In genomic region chr5:139510682-139511366, GRCm38 (mm10) we compare ENCODE assay signal across 10 mouse cellular contexts. TPM values are rescaled to one million over a fixed set of nuclear protein-coding genes. Genes with fewer than 3 reads are reported as not detected.
DNase-seq lines count a peak whose midpoint lies in the region; ATAC-seq lines count a peak whose summit lies in the region.
"Had no signal": no experiment of that assay in that cellular context is flagged by ENCODE, and none has a peak within 500 bp of the region (broad histone marks: within the 10 kb centered on the region; RNA-seq: fewer than 3 reads in every experiment).

No protein-coding gene starts in this region.

- no peak for ATAC-seq in neural tube, embryonic 15.5 days (ENCODE audit: low FRiP score)
- ATAC-seq in frontal cortex, adult (ENCODE audit: low TSS enrichment), result no peak

- no peak overlapping the region for H3K27ac ChIP-seq in neural tube, embryonic 15.5 days (replicated peaks)
- H3K27ac ChIP-seq: embryonic facial prominence, embryonic 12.5 days; limb, embryonic 12.5 days had no signal

- peaks cover 49% of the 10 kb centered on the region for H3K27me3 ChIP-seq in neural tube, embryonic 15.5 days (replicated peaks)

- H3K9me3 ChIP-seq in neural tube, embryonic 15.5 days (replicated peaks), result no peaks in the 10 kb centered on the region
- H3K9me3 ChIP-seq: embryonic facial prominence, embryonic 12.5 days had no signal

- H3K4me3 ChIP-seq in neural tube, embryonic 15.5 days (replicated peaks), result no peak overlapping the region
- H3K4me3 ChIP-seq: embryonic facial prominence, embryonic 12.5 days; limb, embryonic 12.5 days had no signal

- no peaks in the 10 kb centered on the region for H3K36me3 ChIP-seq in neural tube, embryonic 15.5 days
- H3K36me3 ChIP-seq: embryonic facial prominence, embryonic 12.5 days; limb, embryonic 12.5 days had no signal

- DNase-seq in adrenal gland, postnatal 25 days, result peak; percentile 8
- no peak for DNase-seq in adrenal gland, adult 18-20 months (ENCODE audit: low spot score in 2 of 2)
- DNase-seq in neural tube, embryonic 10.5 days (ENCODE audit: extremely low spot score, low spot score), result no peak
- peak; percentile 29 to 69 for DNase-seq in kidney, postnatal 36 days
- peak; percentile 47 for DNase-seq in thymus, postnatal 14 days
- DNase-seq in right cerebral cortex, postnatal 4 days, result no peak

- WGBS in neural tube, embryonic 15.5 days, result 13% methylated on average over 17 of the region's 17 CpGs

- no peak overlapping the region for H3K9ac ChIP-seq in neural tube, embryonic 15.5 days (replicated peaks)
- H3K9ac ChIP-seq: embryonic facial prominence, embryonic 12.5 days; limb, embryonic 12.5 days had no signal

- no peaks in the 10 kb centered on the region for H3K4me1 ChIP-seq in neural tube, embryonic 15.5 days
- H3K4me1 ChIP-seq: embryonic facial prominence, embryonic 12.5 days had no signal

- H3K4me2 ChIP-seq in neural tube, embryonic 15.5 days, result 0 out of 2 replicates have a peak overlapping the region, but pooled peaks have one; percentile 17
- H3K4me2 ChIP-seq: embryonic facial prominence, embryonic 12.5 days; limb, embryonic 12.5 days had no signal

RNA-seq across cellular contexts. Expression of gene Zfand2a, which starts 26.5 kb away (rescaled TPM):
- total RNA-seq in adrenal gland, postnatal 25 days (2021), result 22.5 and 31.2 TPM in 2 replicates
- 10 to 100 TPM; 36.4 to 38.9 TPM for total RNA-seq in adrenal gland, adult 18-20 months (2021)
- polyA plus RNA-seq in neural tube, embryonic 15.5 days (2015; fragmentation: Nextera tagmentation; extraction: Ambion mirVana), result 22.9 and 23.2 TPM in 2 replicates

RNA-seq across cellular contexts. Expression of gene Uncx, which starts 32.5 kb away (rescaled TPM):
- total RNA-seq in adrenal gland, postnatal 25 days (2021), result not detected in 2 replicates
- total RNA-seq in adrenal gland, adult 18-20 months (2021), result not detected
- polyA plus RNA-seq in neural tube, embryonic 15.5 days (2015; fragmentation: Nextera tagmentation; extraction: Ambion mirVana), result 23.7 and 35.3 TPM in 2 replicates

RNA-seq across cellular contexts. Expression of gene 3110082I17Rik, which starts 50.5 kb away (rescaled TPM):
- 9.8 and 15.8 TPM in 2 replicates for total RNA-seq in adrenal gland, postnatal 25 days (2021)
- total RNA-seq in adrenal gland, adult 18-20 months (2021), result 1 to 10 TPM; 8.0 to 8.4 TPM
- 15.7 and 22.7 TPM in 2 replicates for polyA plus RNA-seq in neural tube, embryonic 15.5 days (2015; fragmentation: Nextera tagmentation; extraction: Ambion mirVana)

Comparison
In these comparisons a context has a peak if more than half of its experiments do, and no peak if none do; other contexts are left out.
1. DNase-seq: peak in adrenal gland, postnatal 25 days (single experiment), kidney, postnatal 36 days (2 of 2) and thymus, postnatal 14 days (single experiment); none in adrenal gland, adult 18-20 months (0 of 2), neural tube, embryonic 10.5 days (single experiment) and right cerebral cortex, postnatal 4 days (single experiment).